Mouse (Mus musculus) adrenal gland, adult 18-20 months (tissue): Measurements from ENCODE around the gene Zfp239. TPM values are rescaled to one million over a fixed set of nuclear protein-coding genes. Genes with fewer than 3 reads are reported as not detected.

Experiments used
- DNase-seq, 2 experiments: peaks; one replicate each; pipeline ENCODE4 v3.0.0; 2021 to 2022; ENCODE audit warnings: low spot score in 2 of 2
- total RNA-seq, 2 experiments: library from RNA; stranded (reverse); gene quantifications; 1 replicate in 1 of 2; 2 replicates in 1 of 2; pipeline ENCODE4 v1.2.3; 2021

Zfp239 gene
- total RNA-seq, 2 experiments from 2014 or later, result 2.6 to 3.0 TPM

GRCm38 (mm10) chr6:117906590-117907271 is 44.8 kb downstream of the Zfp239 start:
- DNase-seq, result peak; percentile 90 to 92

DNA sequence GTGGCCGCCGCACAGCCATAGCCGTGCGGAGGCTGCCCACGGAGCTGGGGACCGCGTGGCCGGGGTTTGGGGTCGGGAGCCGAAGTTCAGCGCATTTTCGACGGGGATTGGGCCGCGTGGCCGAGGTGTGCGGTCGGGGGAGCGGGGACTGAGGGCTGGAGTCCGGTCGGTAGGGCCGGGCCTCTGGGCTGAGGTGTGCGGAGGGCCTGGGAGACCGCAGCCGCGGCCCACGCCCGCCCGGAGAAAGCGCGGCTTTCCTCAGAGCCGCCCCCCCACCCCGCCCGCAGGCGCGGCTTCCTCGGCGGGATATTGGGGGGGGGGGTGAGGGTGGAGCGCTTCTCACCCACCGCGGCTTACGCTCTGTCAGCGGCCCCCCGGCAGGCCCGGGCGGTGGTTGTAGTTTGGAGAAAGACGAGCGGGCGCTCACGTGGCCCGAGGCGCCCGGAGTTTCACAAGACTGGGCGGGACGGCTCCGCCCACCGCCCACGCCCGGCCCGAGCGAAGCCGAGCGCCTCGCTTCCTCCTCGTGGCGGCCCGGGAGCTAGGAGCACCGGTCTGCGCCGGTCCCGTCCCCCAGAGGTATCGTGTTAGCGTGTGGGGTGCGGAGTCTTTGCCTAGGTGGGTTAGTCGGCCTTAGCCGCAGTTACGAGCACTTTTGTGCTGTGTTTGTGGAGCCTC is 45.5 kb downstream of the Zfp239 start:
- peak; percentile 85 to 89 for DNase-seq

DNA sequence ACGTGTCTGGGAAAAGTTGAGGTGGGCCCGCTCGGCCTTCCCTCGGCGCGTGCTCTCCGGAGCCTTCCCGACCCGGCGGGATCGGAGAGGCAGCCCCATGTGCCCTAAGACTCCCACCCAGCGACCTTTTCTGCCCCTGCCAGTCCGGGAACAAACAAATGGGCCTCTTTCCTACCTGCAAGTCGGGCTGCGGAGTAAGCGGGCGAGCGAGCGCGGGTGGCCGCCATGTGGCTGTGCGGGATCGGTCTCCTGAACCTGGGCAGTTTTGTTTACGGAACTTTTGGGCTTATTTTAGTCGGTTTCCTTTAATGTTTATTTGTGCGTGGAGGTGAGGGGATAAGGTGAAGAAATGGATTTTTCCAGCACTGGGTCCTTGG is 46.1 kb downstream of the Zfp239 start:
- no peak for DNase-seq

DNA sequence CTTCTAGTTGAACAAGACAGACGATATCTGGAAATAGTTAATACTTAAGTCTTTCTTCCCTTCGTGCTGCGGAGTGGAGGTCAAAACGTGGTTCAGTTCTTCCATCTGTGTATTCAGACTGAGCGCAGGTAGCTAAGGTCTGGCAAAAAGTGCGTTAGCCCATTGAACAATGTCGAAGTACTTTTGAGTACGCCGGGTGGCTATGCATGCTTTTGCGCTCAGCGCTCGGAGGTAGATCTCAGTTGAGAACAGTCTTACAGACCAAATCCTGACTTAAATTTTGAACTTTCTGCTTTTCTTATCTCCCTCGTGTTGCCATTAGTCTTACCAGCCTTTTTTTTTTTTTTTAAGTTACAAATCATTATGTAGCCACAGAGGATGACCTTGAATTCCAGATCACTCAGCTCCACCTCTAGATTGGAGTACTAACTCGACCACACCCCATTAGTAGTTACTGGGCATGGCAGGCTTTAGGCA is 46.6 kb downstream of the Zfp239 start:
- DNase-seq, result no peak

- DNase-seq, result no peak
Observed at GRCm38 (mm10) chr6:117910120-117910661, 48.3 kb downstream of the Zfp239 start.

DNA sequence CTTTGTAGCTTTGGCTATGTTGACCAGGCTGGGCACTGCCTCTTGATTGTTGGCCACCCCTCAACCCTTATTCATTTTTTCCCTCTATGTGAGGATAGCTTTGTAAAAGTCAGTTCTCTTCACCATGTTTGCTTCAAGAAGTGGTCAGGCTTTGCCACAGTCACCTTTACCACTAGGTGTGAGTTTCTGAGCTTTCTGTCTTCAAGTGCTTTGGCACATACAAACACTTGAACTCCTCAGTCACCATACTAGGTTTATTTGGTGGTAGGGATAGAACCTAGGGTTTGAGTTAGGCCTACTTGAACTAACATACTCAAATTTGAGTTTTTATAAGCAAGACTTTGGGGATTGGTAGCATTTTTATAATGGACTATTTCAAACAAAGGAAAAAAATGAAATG is 52.6 kb downstream of the Zfp239 start:
- DNase-seq, result no peak

- no peak for DNase-seq
Observed at GRCm38 (mm10) chr6:117916205-117916736, 54.4 kb downstream of the Zfp239 start.

GRCm38 (mm10) chr6:117916737-117917426 is 55.0 kb downstream of the Zfp239 start:
- DNase-seq, result peak; percentile 71 to 74

DNA sequence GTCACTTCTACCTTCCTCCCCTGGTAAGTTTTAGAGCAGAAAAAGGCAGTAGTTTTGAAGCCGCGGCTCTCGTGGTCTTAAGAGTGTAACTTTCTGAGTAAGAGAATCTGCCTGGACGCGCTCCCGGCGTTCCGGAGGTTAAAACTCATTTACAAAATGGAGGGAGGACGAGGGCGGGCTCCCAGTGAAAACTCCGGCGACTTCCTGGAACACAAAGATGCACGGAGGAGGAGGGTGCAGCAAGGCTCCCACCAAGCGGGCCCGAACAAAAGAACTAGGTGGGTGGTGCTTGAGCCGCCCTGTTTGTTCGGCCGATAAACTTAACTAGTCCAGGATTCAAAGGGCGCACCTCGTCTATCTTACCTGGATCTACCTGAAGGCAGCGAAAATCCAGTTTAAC is 55.7 kb downstream of the Zfp239 start:
- peak; percentile 46 to 48 for DNase-seq

DNA sequence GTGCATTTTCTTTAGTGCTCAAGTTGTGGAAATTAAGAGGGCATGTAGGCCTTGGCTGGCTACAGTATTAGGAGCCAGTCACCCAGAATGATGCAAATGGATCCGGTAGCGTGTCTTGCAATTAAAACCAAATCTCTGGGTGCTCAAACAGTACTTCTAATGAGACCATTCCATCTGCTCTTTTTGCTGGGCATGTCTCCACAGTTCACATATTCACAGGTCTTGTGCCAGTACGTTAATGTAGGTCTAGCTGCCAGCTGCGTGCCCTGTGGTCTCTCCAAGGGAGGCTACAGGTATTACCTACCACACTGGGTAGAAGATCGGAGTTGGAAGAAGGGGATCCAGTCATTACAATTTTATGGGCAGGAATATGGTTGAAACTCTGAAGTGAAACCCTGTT is 56.1 kb downstream of the Zfp239 start:
- no peak for DNase-seq

DNA sequence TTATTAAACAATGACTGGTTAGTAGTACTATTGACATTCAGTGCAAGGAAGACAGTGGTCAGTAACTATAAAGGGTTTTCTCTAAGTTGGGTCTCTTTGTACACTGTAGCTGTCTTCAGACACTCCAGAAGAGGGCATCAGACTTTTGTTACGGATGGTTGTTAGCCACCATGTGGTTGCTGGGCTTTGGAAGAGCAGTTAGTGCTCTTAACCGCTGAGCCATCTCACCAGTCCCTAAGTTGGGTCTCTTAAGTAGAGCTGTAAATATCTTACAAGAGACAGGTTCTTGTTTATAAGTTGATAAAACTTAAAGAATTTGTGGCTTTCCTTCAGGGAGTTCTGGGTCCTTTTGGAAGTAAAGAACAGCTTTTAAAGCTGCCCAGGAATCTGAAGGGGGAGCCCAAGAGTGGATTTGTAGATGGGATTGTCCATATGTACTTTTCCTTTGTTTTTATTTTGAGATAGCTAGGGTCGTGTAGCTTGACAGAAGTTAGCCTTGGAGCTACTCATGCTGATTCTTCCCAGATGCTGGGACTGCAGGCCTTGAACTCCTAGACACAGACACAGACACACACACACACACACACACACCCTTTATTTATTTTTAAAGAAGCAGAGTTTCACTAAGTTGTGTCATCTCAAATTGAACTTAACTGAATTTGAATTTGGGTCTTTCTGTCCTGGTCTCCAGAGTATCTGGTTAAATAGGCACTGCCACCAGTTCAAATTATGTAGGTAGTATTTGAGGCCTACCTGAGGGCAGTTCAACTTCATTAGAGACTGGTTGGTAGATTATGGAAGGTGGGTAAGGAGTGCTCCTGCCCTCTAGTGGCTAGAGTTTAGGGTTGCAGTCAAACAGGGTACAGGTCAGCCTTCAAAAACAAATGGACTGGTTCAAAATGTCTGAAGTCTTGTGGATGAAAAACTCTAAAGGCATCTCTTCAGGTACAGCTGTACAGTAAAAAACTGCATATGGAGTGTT is 59.0 kb downstream of the Zfp239 start:
- peak in 1 of 2 experiments; percentile 26 for DNase-seq

GRCm38 (mm10) chr6:117922041-117922440 is 60.1 kb downstream of the Zfp239 start:
- DNase-seq, result no peak

Other genes with a start within 250 kb of the Zfp239 start
- gene Zfp637, start 20.9 kb upstream of the Zfp239 start, total RNA-seq, result 10 to 100 TPM; 29.2 to 29.5 TPM
- 100 to 1,000 TPM; 317 to 377 TPM for gene Hnrnpf, start 38.2 kb downstream of the Zfp239 start, total RNA-seq
- not detected for gene Fxyd4, start 75.6 kb downstream of the Zfp239 start, total RNA-seq
- under 1 TPM; 0.29 to 0.30 TPM for gene Rasgef1a, start 149.3 kb downstream of the Zfp239 start, total RNA-seq